Mouse (Mus musculus) heart, adult 18-20 months (tissue): ENCODE data around the gene Mak. TPM values are rescaled to one million over a fixed set of nuclear protein-coding genes. Genes with fewer than 3 reads are reported as not detected.
"Not testable (repeated sequence)": the region's sequence is repeated elsewhere in the genome, so short reads cannot be mapped to it uniquely, and the experiment has no call there.

ENCODE experiments used
- DNase-seq, 2 experiments: peaks; one replicate each; pipeline ENCODE4 v3.0.0; 2021 to 2022; ENCODE audit warnings: mixed read lengths in 1 of 2
- total RNA-seq, 2 experiments: library from RNA; stranded (reverse); gene quantifications; 2 replicates each; pipeline ENCODE4 v1.2.3; 2021

Mak gene
- total RNA-seq, 2 experiments from 2014 or later = 0.31 TPM; not detected in 1

DNA sequence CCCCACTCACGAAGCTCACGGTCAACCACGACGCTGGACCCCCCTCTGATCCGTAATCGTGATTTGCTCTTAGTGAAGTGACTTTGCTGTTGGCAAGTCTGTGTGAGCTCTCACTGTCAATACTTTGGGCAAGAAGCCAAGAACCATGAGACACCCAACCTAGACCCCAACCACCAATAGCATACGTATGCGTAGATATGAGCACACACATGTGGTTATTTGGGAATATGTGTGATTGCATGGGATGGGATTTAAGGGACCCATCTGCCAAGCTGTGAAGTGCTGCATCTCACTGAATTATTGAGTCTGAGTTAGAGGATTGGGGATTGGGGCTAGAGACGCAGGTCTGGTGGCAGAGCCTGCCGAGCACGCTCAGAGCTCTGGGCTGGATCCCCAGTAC lies 7.9 kb downstream of the Mak start:
- DNase-seq = no peak

DNA sequence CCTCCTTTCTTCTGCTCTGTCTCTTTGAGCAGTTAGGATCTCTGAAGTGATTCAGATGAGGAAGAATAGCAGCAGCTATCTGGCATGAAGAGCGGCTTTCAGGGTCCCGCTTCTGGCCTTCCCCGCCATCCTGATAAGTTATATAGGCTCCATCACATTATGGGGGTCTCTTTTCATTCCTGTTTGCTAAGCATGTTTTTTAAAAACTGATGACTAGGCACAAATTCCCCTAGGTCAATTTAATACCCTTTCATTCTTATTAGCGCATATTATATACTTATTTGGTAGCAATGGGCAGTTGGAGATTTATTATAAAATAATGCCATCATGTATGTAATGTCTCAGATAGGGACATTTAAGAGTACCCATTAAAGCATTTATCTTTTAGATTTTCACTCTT lies 11.9 kb downstream of the Mak start:
- DNase-seq = no peak

DNA sequence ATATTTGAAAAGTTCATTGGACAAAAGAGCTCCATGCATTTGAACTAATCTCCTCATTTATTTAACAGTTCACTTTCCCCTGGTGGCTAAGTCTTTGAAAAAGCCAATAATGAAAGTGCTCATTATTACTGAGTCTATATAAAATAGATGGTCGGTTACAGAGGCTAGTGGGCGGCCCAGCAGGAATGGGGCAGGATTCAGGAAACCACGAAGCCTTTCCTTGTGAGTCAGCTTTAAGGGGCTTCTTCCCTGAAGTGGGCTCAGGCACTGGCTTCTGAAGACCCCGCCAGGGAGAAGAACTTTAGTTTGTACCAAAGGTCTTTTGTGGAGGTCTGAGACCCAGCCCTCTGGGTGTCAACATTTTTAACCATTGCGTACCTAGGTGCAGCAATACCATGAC lies 27.5 kb downstream of the Mak start:
- no peak for DNase-seq

DNA sequence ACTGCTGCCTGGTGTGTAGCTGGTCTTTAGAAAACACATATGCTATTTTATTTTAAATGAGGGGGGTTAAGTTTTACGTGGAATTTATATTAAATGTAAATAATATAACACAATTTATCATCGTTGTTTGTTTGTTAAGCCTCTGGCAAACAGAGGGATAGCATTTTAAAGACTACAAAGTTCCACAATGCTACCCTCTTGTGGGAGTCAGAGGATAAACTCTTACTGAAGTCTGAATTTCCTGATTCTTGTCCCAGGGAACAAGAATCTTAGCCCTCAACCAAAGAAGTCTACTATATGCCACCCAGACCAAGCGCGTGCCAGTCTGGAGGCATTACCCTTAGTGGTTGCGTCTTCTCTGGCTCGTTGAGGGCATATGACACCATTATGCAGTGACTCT lies 32.2 kb downstream of the Mak start:
- DNase-seq = no peak

DNA sequence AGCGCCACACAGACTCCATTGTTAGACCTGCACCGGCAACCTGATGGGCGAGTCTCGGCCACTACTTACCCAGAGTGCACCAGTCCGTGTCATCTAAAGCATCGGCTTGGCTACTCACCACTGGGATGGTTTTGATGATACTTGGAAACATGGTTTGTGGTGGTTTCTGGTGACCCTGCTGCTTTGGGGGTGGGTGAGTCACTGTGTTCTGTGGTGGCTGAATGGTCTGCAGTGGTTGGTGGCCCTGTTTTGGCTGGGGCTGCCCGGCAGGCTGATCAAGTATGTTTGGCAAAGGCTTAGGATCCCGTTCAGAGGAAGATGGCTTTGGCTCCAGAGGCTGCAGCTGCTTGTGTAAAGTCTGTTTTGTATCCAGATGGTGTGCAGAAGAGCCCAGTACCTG lies 33.6 kb downstream of the Mak start:
- DNase-seq = no peak

DNA sequence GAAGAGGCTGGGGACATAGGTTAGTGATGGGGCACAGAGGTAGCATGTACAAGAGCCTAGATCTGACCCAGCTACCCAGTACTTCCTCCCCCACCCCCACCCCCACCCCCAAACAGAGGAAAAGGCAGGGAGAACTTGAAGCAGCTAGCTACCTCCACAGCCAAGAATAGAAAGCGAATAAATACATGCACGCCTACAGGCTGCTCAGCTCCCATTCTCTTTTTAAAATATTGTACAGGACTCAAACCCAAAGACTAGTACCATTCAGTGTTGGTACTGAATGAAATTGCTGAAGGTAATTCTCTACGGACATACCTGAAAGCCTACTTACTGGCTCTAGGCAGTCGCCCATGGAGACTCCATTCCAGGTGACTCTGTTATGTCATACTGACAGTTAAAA lies 37.0 kb downstream of the Mak start:
- no peak for DNase-seq

DNA sequence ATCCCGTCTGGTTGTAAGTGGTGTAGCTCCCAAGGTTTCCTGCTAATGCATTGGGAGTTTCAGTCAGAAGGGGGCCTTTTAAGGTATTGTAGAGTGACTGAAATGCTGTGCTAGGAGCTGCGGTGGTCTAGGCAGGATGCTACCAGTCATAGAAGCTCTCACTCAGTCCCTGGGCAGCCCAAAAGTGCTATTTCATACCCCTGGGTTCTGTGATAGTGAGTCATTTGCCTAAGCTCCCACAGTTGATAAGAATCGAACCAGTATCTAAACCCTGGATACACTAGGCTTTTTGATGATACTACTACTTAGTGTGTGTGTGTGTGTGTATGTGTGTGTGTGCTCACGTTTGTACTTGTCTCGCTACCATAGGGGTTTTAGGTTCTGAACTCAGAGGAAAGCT lies 49.4 kb downstream of the Mak start:
- DNase-seq = no peak

DNA sequence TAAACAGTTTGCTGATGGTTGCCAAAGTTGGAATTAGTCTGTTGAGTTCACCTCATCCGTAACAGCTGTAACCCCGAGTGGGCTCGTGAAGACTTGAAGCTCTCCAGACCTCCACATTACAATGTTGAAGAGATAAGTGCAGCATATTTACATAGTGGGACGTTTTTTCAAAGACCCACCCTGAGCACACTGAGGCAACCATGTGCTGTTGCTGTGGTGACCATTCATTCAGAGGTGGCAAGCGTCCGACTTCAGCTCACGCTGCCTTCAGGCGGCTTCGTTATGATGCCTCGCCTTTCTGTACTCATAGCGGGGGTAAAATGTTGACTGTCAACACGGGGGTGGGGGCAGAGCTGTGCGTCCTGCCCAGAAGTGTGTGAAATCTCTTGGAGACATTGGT lies 57.4 kb downstream of the Mak start:
- no peak for DNase-seq

DNA sequence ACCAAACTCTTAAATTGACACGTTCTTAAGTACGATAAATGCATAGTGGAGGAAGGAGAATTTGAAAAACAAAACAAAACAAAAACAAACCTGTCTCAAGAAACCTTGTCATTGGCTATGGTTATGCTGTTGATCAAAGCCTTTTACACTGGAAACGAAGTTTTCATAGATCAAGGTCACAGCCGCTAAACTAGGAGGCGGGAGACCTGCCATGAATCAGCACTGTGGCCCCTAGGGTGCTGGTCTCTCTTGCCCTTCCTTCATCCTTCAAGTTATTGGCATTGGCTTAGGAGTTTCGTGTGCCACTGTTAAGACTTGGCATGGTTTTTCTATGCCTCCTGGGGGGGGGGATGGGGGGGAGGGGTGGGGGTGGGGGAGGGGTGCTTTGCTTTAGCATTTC lies 57.9 kb downstream of the Mak start:
- no peak for DNase-seq

DNA sequence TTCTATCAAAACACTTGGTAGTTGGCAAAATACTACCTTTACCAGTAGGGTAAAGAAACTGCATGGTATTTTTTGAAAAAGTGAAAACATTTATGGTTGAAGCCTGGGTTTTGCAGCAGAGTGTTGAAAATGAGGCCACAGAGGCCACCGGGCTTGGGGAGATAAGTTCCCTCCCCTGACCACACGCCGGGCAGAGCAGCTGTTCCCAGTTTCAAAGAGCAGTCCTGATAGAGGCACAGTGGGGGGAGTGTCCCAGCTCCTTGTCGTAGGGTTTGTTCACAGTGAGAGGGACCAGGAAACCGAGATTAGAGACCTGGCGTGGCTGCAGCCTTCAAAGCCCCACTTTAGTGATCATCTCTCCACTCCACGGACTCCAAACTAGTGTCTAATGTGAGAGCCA lies 59.0 kb downstream of the Mak start:
- DNase-seq = no peak

DNA sequence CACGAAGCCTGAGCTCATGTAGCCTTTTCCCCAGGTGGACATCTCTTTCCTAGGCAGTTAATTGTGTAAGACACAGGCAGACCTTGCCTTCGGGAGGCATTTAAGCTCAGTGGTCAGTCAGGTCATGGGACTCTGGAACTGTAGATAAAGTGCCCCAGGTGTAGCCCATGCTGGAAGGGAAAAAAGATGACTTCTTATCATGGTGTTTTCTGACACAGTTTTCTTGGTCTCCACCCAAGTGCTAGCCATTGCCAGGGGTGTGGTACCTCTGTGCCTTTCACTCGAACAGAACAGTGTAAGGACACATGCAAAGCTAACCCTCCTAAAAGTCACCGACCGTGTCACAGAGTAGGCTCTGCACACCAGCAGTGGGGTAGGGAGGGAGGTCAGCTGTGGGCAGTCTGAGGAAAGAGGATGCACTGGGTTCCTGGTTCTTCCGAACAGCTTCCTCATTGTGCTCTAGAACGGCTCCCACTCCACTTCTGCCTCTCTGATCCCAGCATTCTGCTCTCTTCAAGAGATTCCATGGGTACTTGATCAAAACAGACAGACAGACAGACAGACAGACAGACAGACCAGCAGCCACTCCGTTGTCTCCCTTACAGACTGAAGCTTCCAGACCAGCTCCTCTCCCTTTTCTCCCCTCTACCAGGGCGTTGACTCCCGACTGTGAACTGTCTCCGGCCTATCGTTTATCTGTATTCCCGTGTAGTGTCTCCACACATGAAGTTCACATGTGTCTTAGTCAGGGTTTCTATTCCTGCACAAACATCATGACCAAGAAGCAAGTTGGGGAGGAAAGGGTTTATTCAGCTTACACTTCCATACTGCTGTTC lies 60.5 kb downstream of the Mak start:
- no peak for DNase-seq

DNA sequence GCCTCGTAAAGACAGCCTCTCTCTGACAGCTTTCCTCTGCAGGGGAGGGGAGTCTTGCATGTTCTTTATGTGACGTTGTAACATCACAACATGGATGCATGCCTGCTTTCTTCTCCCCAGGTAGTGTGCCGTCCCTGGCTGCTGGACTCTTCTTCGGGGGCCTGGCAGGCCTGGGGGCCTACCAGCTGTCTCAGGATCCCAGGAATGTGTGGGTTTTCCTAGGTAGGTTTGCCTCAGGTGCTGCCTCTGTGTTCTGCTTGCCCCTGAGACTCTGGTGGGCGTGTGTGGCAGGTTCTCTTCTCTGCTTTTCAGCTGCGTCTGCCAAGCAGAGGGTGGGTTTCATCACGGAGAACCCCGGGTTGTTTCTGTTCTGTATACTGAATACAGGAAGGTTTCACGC lies 61.3 kb downstream of the Mak start:
- no peak for DNase-seq

DNA sequence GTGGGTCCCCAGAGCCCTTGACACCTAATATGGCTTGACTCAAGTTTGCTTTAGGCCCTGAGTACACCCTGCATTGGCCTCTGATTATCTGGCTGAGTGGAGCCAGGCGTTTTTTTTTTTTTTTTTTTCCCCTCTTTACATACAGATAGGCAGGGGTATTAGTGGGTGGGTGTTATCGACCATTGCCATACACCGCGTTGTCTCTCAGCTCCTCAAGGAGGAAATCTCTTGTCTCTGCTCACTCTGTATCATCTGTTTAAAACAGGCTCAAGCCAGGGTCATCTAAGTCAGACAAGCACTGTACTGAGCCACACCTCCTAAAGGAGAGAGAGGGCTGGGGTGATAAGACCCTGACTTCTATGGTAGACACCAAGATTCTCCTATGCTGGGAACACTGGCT lies 61.7 kb downstream of the Mak start:
- DNase-seq = no peak

DNA sequence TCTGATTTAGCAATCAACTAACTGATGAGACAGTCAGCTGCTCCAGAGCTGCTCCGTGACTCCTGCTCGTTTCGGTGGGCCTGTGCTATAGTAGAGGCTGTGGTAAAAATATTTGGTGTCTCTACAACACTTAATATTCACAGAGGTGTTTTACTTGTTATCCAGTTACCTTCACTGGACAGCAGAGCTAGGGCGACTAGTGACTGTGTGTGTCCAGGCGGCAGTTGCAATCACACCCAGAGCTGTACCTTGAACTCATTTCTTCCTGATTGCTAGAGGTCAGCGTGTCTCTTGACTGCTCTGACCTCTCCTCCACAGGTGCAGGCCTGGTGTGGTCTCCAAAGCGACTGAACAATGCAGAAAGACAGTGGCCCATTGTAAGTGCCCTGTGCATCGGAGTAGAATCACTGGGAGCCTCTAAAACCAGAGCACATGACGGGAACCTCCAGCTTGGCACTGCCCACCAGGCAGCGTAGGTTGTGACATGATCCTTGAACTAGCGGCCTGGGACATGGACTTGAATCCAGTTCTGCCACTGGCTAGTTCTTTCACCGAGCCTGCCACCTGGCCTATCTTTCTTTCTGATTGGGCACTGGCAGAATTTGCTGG lies 62.6 kb downstream of the Mak start:
- no peak for DNase-seq

DNA sequence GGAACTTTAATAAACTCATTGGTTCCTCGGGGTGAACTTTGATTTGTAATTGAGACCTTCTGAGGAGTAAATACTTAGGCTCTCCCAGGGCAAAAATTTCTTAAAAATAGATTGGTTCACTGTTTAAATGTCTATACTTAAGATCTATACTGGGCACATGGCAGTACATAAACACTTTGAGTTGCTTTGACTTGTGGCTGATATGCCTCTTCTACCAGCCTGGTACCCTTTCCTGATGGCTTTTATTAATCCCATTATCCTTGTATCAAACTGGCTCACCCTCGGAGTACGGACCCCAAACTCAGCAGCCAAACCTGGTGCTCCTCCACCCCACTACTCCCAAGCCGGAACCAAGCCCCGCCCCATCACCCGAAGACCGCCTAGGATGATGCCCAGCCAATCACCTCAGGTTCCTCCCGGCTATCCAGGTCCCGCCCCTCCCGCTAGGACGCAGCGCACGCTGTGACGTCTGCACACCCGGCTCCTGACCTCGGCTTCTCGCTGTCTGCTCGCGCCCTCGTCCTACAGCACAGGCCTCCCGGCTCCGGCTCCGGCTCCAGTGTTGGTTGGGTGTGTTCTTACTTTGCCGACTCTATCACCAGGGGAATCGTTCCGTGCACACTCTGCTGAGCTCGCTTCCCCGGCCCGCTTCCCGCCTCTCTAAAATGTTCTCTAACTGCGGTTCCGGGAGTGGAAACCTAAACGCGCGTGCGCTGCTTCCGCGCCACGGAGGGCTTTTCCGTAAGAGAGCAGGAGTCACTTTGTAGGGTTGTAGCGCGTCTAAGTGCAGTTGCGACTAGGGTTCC lies 63.5 kb downstream of the Mak start, which contains the start of gene Tmem14c:
Gene Tmem14c, plus strand, starts transcription at position 464 of the 806 bp plus-strand sequence.
- peak; percentile 97 for DNase-seq

DNA sequence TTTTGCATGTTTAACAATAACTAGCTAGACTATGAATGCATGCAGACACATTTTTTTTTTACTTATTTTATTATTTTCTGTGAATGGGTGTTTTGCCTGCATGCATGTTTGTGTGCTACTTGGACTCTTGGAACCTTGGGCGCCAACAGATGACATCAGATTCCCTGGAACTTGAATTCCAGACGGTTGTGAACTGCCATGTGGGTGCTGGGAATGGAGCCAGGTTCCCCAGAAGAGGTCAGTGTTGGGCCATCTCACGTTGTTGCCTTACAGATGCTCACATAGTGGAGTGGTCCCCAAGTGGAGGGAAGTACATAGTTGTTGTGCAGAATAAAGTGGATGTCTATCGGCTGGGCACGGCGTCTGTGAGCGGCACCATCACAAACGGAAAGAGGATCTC lies 70.6 kb downstream of the Mak start:
- no peak for DNase-seq

DNA sequence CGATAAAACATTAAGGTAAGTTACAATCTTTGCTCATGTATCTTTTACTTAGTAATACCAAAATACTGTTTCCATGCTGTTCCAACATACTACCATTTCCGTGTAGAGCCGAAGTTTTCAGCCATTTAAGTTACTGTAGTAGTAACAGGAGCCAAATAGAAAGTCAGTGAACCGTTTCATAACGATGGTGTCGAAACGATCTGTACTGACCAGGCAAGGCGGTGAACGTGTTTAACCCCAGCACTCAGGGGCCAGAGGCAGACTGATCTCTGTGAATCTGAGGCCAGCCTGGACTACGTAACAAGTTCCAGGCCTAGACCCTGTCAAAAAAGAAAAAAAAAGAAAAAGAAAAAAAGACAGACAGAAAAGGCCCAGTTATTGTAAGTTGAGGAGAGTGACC lies 71.2 kb downstream of the Mak start:
- no peak for DNase-seq

DNA sequence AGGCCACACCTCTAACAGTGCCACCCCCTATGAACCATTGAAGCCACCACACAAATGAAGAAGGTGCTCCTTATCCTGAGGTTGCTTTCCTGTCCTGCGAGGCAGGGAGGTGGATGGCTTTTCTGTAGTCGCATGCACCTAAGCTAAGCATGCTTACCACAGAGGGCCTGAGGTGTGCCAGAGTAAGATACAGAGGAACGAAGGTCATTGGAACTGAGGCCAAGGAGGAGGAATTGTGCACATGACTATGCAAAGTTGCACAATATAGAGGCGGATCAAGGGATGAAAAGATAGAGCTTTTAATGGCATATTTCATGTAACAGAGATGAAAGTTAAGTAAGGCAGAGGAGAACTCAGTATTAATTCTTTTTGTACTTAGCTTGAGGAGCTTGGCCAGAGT lies 73.3 kb downstream of the Mak start:
- DNase-seq = no peak

DNA sequence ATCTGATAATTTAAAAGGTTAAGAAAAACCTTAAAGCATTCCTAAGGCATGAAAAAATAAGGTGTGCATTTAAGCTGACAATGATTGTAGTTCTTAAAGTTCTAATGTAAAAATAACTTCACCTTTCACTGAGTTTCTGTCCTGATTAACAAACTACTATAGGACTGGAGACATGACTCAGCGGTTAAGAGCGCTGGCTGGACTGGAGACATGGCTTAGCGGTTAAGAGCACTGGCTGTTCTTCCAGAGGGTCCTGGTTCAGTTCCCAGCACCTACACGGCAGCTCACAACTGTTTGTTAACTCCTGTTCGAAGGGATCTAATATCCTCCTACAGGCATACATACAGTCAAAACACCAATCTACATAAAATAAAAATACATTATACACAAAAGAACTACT lies 77.5 kb downstream of the Mak start:
- DNase-seq = no peak

DNA sequence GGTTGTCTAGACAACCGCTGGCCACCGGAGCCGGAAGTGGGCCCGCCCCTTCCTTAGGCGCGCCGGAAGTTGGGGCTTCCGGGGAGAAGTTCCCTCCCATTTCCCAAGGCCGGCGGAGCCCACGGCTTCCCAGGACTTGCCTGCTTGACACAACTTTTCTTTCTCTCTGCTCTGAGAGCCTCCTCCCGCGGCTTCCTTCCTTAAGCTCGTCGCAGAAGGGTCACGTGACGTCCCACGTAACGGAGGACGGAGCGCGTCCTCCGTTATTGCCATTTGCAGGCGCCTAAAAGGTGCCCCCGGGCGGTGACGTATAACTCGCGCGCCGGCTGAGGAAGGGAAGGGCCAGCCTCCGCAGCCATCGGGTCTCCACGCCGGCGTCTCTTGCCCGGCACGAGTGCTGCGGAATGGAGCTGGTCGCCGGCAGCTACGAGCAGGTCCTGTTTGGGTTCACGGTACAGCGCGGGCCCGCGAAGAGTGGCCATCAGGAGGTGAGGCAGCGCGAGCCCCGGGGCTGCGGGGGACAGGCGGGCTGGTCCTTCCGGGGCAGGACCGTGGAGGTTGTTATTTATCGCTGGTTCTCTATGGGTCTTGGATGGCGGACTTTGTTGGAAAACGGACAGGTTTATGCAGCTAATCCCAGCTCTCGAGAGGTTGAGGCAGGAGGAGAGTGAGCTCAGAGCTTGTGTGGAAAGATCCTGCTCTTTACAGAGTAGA lies 78.4 kb downstream of the Mak start, which contains the start of gene Pak1ip1:
Gene Pak1ip1, plus strand, starts transcription at position 98 of the 714 bp plus-strand sequence.
- DNase-seq = peak; percentile 94 to 96

DNA sequence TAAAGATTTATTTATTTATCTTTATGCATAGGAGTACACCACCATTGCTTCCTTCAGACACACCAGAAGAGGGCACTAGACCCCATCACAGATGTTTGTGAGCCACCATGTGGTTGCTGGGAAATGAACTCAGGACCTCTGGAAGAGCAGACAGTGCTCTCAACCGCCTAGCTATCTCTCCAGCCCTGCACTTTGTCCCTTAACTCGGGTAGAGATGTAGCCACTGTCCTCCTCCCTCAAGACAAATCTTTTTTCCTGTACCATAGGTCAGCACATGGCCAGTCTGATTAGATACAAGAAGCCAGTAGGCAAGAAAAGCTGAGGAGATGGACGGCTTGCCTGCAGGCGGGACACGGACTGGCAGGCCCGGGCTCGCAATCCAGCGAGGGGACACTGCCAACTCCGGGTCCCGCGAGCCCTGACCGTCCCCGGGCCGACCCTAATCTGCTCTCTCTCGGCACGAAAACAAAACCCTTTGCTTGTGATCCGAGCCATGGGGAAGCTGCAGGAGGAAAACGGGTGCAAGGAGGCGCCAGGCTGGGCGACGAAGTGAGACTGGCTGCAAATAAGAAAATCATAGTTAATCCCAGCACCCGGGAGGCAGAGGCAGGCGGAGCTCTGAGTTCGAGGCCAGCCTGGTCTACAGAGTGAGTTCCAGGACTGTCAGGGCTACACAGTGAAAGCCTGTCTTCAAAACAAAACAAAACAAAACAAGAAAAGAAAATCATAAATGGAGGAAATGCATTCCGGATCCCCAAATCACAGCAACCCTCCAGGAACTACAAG lies 79.2 kb downstream of the Mak start:
- DNase-seq = peak; percentile 31 to 61

DNA sequence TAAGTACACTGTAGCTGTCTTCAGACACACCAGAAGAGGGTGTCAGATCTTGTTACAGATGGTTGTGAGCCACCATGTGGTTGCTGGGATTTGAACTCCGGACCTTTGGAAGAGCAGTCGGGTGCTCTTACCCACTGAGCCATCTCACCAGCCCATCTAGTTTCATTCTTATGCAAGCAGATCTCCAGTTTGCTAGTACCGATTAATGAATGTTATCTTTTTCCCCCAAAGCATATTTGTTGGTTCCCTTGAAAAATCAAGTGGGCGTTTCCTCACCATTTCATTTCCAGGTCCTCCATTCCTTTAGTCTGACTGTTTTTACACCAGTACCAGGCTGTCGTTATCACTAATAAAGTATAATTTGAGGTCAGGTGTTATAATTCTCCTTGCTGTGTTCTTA lies 81.0 kb downstream of the Mak start:
- not testable (repeated sequence) for DNase-seq
